Mouse (Mus musculus) cortical plate, adult 2 months (tissue): ENCODE measurements at regions not wholly inside any gene's neighbourhood (a gene's known extent, or its start where the extent isn't known, plus 50 kb on each side); places are given as distances from the start of the nearest gene placed in this dataset.

Experiments
- CTCF ChIP-seq: fragments of 200-500 bp; IDR thresholded peaks from 2 replicates; pipeline ENCODE4 v1.5.1; 2011; ENCODE audit warnings: mild to moderate bottlenecking, control low read depth, low read length; ENCODE audit not compliant: insufficient read depth; ENCODE audit errors: extremely low read depth
- POLR2A ChIP-seq: fragments of 200-500 bp; IDR thresholded peaks from 2 replicates; pipeline ENCODE4 v1.6.1; 2011; ENCODE audit warnings: mild to moderate bottlenecking, low read length, control low read depth; ENCODE audit not compliant: insufficient read depth; ENCODE audit errors: extremely low read depth

- no peak for TF ChIP-seq CTCF
- TF ChIP-seq POLR2A = no peak
These were observed 164.2 kb upstream of the Npvf start for GRCm38 (mm10) chr6:50818433-50818832.
